Mouse (Mus musculus) brain, embryonic 14.5 days (tissue): Measurements from ENCODE around the gene Npas3.

Experiments used
- CTCF ChIP-seq: fragments of 200-500 bp; IDR thresholded peaks from 2 replicates; pipeline ENCODE4 v1.5.1; 2012; ENCODE audit warnings: inconsistent platforms, mild to moderate bottlenecking, moderate library complexity, borderline replicate concordance; ENCODE audit not compliant: insufficient read depth, insufficient read length; ENCODE audit errors: extremely low read depth
- POLR2A ChIP-seq: fragments of 200-500 bp; IDR thresholded peaks from 2 replicates; pipeline ENCODE4 v1.6.1; 2012; ENCODE audit warnings: mild to moderate bottlenecking, inconsistent platforms, borderline replicate concordance; ENCODE audit not compliant: poor library complexity, insufficient read depth, insufficient read length, severe bottlenecking; ENCODE audit errors: extremely low read depth

DNA sequence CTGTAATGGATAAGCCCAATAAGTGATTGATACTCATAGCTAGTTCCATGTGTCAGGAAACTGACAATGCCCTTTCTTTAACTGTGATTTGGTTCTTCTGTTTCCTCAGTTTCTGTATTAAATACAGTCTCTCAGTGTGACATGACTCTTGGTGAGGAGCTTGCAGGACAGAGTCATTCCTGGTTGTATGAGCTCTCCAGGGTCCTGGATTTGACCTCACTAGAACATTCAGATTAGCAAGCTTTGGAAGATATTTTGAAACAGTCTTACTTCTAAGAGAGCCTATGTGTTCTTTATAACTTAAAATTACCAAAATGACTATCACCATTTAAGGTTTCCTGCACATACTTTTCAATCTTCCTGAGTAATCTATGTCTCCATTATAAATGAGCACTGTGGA lies 247.9 kb downstream of the Npas3 start:
- TF ChIP-seq CTCF (no peak), POLR2A (no peak)
